Mouse (Mus musculus) frontal cortex, postnatal 10 days (tissue): ENCODE measurements around the gene Nkiras2.
A peak's percentile ranks its signal among the peaks of the same experiment; 100 is the strongest.
"Not testable (repeated sequence)": the region's sequence is repeated elsewhere in the genome, so short reads cannot be mapped to it uniquely, and the experiment has no call there.

ENCODE experiments used
- DNase-seq, 2 experiments: peaks; one replicate each; pipeline ENCODE4 v3.0.0; 2022; ENCODE audit warnings: low spot score in 2 of 2, mixed read lengths in 1 of 2

Gene Nkiras2

DNA sequence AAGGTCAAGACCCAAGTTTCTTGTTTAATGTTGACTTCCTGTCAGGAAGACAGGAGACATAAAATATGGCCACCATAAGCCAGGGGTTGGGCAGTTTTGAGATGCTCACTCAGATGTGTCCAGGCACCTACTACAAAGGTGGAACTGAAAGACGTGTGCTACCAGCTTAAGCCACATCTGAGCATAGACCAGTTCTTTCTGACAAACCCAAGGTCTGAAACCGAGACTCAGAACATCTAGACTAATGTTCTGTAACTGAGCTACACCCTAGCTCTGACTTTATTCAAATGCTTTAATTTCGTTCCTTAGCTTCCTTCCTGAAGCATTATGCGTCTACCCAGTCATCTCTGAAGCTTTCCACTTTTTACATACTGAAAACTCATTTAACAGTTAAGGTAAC, 21.0 kb upstream of the Nkiras2 start:
- DNase-seq, result no peak

DNA sequence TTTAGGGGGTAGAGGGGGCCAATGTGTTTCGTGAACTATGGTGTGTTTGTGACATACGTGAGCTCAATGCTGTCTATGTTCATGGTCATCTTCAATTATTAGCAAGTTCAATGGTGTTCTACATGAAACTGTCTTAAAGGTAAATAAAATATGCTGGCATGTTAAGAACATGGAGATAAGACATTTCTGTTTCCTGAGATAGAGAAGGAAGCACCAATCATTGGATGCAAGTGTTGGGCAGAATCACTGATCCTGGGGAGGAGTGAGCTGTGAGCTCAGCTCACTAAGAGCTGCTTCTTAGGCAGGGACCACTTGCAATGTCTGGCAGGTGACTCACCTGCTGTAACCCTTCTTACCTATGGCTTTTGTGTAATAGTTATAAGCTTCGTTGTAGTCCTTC, 17.7 kb upstream of the Nkiras2 start:
- no peak for DNase-seq

- DNase-seq, result no peak
These were observed 15.9 kb upstream of the Nkiras2 start for GRCm38 (mm10) chr11:100603155-100603554.

DNA sequence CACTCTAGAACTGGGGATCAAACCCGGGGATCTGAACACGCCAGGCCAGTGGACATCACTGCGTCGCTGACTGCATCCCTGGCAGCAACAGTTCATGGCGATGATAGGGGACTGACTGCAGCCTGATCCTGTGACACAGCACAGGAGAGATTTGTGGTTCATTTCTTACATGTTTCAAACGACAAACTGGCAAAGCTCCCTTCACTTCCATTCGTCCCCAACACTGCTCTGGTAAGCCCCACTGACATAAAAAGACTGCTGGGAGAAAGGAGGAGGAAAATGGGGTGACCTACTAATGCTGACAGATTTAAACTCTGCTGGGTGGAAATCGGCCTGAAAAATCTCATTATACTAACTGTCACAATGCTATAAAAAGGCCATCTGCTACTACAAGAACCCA, 15.2 kb upstream of the Nkiras2 start:
- no peak for DNase-seq

DNA sequence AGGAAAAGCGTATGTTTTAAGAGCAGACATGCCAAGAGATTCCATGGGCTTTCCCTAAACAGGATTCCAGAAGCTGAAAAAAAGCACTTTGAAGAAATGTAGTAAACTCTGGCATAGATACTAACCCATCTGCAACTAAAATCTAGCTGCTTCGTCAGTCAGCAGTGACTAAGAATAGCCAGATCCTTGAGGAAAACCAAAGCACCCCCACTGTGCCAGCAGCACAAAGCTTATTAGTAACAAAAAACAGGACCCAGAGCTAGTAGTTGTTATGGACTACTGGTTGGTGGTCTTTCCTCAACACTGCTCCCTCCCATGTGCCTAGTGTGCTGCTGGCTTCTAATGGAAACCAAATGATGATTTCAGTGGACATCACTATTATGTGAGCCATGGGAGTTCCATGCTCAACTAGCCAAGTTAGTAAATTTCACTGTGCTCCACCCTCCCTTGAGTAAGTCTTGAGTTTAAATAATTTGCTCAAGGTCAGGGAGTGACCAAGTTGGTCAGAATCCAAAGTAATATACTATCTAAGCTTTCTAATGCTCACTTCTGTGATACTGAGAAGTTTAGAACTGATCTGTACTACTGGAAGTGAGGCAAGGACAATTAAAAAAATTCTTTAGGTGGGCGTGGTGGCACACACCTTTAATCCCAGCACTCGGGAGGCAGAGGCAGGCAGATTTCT, 14.6 kb upstream of the Nkiras2 start:
- no peak for DNase-seq

- no peak for DNase-seq
These were observed 13.6 kb upstream of the Nkiras2 start for GRCm38 (mm10) chr11:100605451-100605850.

DNA sequence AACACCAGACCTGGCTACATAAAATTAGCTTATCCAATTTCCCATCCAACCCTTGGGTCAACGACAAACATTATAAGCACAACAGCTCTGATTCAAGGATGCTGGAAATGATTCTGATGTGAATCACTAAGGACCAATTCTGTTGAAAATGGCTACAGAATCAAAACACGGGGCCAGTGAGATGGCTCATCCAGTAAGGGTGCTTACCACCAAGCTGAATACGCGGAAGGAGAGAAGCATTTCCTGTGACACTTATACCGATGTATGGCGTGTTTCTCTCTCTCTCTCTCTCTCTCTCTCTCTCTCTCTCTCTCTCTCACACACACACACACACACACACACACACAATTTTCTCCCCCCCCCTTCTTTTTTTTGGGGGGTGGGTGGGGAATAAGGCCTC, 11.9 kb upstream of the Nkiras2 start:
- no peak for DNase-seq

GRCm38 (mm10) chr11:100608796-100609195, 10.2 kb upstream of the Nkiras2 start:
- no peak for DNase-seq

DNA sequence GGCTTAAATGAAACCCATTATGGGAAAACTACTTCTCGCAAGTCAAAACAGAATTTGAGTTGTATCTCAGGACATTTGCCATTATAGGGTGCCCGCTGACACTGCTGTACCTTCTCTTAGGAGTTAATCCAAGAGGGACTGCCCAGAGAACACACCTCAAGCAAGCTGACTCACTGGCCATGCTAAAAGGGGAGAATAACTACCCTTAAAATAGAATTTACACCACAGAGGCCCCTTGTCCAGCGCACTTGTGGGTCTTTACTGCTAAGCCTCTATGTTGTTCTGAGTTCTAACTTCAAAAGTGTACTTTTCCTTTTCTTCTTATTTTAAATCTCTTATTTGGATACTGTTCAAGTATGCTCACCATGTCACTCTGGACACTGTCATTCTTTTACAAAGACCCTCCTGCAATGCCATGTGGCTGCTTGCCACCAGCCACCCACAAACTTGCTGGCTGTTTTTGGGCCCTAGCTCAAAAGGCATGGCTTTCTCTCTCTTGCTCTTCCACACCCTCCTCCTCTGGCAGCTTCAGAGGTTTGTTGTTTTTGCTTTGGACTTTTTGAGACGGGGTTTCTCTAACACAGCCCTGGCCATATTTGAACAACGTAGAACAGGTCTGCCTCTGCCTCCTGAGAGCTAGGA, 9.6 kb upstream of the Nkiras2 start:
- DNase-seq, result no peak

DNA sequence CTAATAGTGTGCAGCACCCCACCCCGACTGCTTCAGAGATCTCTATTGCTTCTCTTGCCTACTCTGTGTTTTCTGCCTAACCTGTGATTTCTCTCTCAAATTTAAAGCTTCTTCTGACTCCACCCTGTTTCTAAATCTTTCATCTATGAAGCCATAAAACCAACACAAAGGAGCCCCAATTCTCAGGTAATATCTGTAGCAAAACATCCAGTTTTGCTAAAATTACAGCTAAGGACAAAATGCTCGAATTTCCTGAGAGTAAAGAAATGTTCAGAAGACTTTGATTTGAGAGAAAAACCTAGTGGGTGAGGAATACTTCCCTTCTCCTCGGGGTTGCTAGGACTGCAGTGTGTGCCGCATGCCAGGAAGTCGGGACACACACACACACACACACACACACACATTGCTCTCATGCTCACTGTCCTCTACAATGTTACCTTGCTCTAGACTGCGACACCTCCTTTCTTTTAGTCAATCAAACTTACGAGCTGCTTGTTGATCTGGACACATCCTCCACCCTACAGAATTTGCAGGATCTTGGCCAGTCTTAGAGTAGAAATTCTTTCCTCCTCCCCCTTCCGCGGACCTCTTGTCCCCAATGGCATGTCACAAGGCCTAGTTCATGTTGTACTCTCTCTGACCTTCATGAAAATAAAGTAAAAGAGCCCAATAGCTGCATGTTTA, 8.9 kb upstream of the Nkiras2 start:
- DNase-seq, result no peak

DNA sequence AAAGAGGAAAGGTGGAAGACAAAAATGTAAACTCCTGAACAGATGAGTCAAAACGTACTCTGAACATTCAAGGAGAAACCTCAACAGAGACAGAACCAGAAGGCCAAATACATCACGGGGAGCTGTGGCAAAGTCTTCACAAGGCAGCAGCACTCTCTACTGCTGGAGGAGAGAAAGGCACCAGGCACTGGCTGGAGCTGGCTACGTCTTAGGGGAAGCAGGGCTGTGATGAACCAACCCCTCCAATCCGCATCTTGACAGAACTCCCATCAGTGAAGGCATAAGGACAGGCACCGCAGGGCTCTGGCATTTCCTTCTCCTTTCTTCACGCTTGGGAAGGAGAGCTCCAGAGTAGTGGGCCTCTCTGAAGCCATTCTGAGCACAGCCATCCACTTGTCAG, 7.4 kb upstream of the Nkiras2 start:
- DNase-seq, result no peak

- DNase-seq, result no peak
These were observed 5.8 kb upstream of the Nkiras2 start for GRCm38 (mm10) chr11:100613241-100613640.

- no peak for DNase-seq
These were observed 2.7 kb upstream of the Nkiras2 start for GRCm38 (mm10) chr11:100616332-100616731.

GRCm38 (mm10) chr11:100616836-100617235, 2.2 kb upstream of the Nkiras2 start:
- not testable (repeated sequence) for DNase-seq

DNA sequence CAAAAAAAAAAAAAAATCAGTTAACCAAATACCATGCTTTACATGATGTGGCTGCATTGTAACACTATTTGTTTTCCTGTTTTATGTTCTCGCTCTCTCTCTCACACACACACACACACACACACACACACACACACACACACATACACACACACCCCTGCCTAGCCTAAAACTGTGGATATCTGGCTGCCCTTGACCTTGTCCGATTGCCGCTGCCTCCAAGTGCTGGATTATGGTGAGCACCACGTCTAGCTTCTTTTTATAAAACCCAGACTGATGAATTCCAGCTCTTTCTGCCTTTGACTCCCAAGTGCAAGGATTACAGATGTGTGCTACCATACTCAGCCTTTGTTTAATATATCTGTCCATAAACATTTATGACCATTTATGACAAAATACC, 1.6 kb upstream of the Nkiras2 start:
- no peak for DNase-seq

DNA sequence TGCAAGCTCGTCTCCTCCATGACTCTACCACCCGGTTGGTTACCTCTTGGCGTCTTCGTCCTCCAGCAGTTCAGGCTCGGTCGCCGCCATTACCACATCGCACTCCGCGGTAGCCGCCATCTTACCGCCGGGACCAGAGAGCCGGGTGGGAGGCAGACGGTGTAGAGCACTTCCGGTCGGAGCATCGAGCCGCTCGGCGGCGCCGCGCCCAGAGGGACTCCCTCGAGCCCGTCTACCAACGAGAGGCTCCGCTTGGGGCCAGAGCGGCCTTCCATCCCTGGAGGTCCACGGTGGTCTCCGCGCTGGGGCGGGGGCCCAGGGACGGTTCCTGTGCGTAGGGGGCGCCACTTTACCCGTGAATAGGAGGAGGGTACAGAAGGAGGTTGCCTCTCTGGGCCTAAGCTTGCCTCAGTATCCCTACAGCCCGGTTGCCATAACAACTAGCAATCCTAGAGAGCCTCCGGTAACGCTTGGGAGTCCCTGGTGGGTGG, 486 bp downstream of the Nkiras2 start:
- peak; percentile 97 for DNase-seq

DNA sequence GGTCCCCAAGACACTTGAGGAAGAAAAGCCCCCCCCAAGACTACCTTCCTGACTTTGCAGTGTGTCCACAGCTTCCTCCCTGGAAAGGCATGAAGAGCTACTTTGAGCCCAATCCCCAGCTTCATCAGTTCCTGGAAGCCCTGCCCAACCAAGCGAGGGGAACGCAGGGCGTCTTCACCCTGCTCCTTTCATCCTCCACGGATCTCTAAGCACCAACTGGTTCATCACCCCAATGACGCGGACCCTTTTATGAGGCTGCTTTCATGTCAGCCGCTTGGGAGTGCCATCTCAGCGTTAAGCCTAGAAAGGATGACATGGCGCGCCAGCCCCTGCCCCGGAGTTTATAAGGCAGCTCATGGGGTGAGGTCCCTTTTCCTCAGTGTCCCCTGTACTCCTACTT, 938 bp downstream of the Nkiras2 start, which contains the start of gene Dnajc7:
Dnajc7 (minus strand) TSS at position 187 of the 400 bp plus-strand sequence.
- DNase-seq, result no peak

DNA sequence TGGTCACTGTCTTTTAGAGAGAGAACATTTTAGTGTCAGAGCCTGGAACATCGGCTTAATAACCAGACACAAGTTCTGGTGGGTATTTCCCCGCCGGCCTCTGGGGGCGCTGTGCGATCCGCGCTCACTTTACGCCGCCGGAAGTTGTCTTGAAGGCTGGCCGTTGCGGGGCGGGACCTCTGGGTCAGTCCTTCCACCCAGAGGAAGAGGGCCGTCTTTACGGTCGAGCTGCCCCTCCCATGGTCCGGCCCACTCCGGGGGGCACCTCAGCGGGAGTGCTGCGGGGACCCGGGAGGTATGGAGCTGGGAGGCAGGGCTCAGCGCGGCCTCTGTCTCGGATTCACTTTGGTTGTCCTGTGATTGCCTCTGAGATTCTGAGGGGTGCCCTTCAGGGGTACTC, 3.7 kb downstream of the Nkiras2 start:
- peak; percentile 92 to 95 for DNase-seq

DNA sequence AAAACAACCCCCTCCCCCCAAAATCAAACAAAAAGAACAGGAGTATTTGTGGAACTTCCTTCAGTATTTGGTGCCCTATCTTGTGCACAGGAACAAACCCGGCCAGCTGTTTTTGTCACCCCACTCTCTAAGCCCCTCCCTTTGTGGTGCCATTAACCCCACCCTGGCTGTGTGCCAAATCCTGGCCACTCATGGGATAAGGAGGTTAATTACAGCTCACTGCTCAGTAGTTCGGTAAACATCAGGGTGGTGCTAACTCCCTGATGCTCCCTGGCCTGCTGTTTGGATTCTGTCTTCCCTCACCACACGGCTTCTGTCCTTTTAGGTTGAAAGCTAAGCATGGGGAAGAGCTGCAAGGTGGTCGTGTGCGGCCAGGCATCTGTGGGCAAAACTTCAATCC, 4.8 kb downstream of the Nkiras2 start:
- DNase-seq, result no peak

- no peak for DNase-seq
These were observed 7.0 kb downstream of the Nkiras2 start for GRCm38 (mm10) chr11:100625754-100626700.

GRCm38 (mm10) chr11:100626701-100627195, 7.7 kb downstream of the Nkiras2 start:
- peak in 1 of 2 experiments; percentile 64 for DNase-seq
